In genomic region chr11:63070081-63070480, GRCm38 (mm10) we compare ENCODE assay signal across 24 mouse cellular contexts. TPM values are rescaled to one million over a fixed set of nuclear protein-coding genes. Genes with fewer than 3 reads are reported as not detected.
"Had no signal": no experiment of that assay in that cellular context is flagged by ENCODE, and none has a peak within 500 bp of the region (broad histone marks: within the 10 kb centered on the region; RNA-seq: fewer than 3 reads in every experiment).

No protein-coding gene starts in this region.

- H3K27me3 ChIP-seq: neural tube, embryonic 13.5 days; neural tube, embryonic 15.5 days had no signal

- H3K27ac ChIP-seq: neural tube, embryonic 13.5 days; neural tube, embryonic 15.5 days; stomach, embryonic 15.5 days; stomach, postnatal 0 days had no signal

- H3K9me3 ChIP-seq: neural tube, embryonic 13.5 days; neural tube, embryonic 15.5 days; stomach, embryonic 15.5 days had no signal

- H3K4me1 ChIP-seq: neural tube, embryonic 13.5 days; neural tube, embryonic 15.5 days; stomach, embryonic 15.5 days had no signal

- H3K4me3 ChIP-seq: neural tube, embryonic 13.5 days; neural tube, embryonic 15.5 days; stomach, embryonic 15.5 days had no signal

- H3K36me3 ChIP-seq: neural tube, embryonic 13.5 days; neural tube, embryonic 15.5 days; stomach, embryonic 15.5 days had no signal

- DNase-seq: retina, postnatal 1 day; right cerebral cortex, adult 18-20 months; right cerebral cortex, postnatal 14 days; right cerebral cortex, postnatal 25 days; right cerebral cortex, postnatal 4 days; spleen, adult 18-20 months; thymus, adult 18-20 months; thymus, adult 2 months; thymus, postnatal 14 days; thymus, postnatal 25 days; thymus, postnatal 36 days; thymus, postnatal 4 days had no signal

RNA-seq across cellular contexts. Expression of gene Tekt3, which starts 8.6 kb away (rescaled TPM):
- total RNA-seq: neutrophil, adult 5-6 weeks had no signal
- polyA plus RNA-seq: neural tube, embryonic 13.5 days; neural tube, embryonic 14.5 days; neural tube, embryonic 15.5 days; small intestine, adult 2 months; spleen, adult 2 months; stomach, embryonic 14.5 days; stomach, embryonic 15.5 days; stomach, embryonic 16.5 days; stomach, postnatal 0 days; thymus, postnatal 0 days; urinary bladder, adult 2 months had no signal

RNA-seq across cellular contexts. Expression of gene Pmp22, which starts 58.7 kb away (rescaled TPM):
- total RNA-seq: neutrophil, adult 5-6 weeks had no signal
